Mouse (Mus musculus) ZHBTc4 (cell line): ENCODE results near the gene Defb20.
A peak's percentile ranks its signal among the peaks of the same experiment; 100 is the strongest.

Experiments
- DNase-seq: peaks from one replicate; pipeline ENCODE4 v3.0.0-alpha.2; 2011; ENCODE audit warnings: low read depth, low spot score

Gene Defb20

DNA sequence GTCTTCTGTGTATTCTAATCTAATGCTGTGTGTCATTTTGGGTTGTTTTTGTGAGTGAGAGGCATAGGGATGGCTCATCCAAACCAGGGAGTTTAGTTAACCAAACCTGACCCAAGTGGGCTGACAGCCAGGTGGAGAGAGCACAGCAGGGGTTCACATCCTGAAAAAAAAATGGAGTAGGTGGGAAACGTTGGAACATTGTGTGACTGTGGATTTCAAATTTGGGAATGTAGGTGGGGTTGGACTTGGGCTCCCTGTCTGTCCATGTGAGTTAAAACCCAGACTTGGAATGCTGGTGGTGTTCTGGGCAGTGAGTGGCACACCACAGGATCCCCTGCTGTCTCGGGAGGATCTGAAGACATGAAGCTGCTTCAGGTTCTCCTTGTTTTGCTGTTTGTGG, at the start of gene Defb20:
Defb20 (plus strand) TSS at position 301 of the 400 bp plus-strand sequence.
- DNase-seq: no peak

DNA sequence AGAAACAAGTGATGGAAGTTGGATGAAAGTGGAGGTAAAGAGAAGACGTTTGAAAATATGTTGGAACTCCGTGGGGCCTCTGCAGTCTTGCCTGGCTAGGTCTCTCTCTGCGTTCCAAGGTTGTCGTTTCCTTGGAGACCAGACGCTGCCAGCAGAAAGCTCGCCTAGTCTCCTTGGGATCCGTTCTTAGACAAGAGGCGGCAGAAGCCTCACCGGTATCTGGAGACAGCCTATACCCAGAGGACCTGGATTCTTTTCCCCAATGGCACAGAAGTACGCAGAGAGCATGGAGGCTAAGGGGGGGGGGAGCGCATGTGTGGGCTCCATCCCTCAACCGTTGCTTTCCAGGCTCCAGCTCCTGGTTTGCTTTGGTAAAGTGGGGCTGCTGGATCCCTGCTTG, 49.4 kb upstream of the Defb20 start:
- DNase-seq: peak; percentile 42

DNA sequence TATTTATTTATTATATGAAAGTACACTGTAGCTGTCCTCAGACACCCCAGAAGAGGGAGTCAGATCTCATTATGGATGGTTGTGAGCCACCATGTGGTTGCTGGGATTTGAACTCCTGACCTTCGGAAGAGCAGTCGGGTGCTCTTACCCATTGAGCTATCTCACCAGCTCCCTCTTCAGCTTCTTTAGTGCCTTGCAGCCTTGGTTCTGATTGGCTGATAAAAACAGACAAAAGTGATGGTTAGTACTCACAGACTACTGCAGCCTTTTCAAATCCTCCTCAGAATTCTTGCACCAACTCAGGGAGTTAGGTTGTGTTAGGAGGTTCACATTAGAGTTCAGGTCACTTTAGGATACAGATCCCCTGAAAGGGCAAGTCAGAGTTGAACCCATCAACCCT, 48.4 kb upstream of the Defb20 start:
- peak; percentile 51 for DNase-seq

DNA sequence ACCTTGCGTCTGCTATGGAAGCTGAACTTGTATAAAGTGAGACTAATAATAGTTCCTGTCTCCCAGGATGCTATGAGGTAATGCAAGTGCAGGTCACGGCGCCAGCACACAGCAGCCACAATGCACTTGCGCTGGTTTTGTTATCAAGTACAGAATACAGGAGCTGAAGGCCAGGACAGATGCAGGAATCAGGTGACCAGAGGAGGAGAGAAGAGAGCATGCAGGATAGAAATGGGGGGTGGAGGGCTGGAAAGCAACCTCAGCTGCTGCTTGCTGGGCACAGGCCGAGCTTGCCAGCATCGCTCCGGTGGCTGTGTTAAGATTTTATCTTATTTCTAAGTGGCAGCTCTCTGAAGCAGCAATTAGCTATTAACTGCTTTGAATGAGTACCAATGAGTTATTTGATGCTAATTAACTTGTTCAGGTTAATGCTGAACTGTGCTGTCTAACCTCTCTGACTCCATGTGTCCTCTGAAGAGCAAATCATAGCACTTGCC, 40.4 kb upstream of the Defb20 start:
- no peak for DNase-seq

DNA sequence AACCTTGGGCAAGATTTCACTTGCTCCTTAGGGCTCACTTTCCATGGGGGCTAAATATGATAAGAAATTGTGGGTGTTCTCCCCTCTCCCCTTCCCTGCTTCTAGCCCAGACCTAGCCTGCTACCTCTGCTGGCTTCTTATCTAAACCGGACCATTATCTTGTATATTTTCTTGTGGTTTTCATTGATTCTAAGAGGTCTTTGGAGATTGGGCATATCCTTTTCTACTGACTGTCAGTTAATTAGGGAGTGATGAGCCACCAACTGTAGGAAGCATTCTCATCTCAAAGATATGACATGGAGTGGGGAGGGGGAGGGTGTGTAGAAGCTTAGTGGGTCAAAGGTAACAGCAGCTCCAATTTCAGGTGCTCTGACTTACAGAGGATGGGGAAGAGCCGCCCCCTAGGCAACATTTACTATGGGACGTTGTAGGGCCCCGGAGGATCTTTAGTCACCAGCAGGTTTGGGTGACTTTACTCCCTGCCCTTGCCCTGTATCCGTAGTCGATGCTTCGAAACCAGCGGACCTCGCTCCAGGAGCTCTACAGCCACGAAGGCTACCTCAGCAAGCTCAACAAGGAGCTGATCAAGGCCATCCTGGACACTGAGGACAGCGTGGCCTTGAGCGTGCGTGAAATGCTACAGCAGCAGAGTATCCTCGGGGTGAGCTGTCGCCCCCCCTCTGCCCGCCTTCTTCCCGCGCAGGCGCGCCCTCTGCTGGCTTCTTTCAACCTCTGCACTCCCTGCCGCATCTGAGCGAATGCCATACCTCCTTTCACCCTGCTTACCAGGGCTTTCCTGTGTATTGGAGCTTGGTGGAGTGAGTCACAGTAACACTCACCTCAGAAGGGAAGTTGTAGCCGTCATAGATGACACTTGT, 39.6 kb upstream of the Defb20 start:
- DNase-seq: peak; percentile 85

DNA sequence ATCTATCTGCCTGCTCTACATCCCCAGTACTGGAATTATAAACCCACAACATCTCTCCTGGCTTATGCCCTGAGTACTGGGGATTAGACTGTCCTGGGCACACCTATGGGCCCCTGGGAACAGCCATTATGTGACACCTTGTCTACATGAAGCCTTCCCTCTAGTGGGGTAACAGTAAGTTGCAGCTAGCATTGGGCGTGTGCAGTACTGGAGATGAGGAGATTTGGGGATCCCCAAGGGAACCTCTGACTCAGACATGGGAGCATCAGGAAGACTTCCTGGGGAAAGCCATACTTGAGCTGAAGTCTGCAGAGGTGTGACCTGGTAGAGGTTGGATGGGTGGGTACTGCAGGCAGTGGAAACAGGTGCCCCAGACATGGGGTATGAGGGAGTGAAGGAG, 37.9 kb upstream of the Defb20 start:
- no peak for DNase-seq

DNA sequence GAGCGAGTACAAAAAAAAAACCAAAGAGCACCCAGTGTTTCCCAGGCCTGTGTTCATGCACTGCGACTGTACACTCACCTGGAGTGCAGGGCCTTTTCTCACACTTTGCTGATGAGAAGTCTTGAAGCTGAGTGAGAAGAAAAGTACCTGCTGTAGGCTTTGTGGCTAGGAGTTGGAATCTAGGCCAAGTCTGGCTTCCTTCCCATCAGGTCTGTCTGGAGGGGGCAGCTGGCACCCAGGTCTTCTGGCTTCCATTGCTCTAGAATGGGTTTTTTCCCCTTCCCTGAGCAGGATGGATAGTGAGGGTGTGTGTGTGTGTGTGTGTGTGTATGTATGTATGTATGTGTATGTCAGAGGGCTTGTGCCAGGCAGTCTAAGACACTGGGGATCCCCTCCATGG, 37.0 kb upstream of the Defb20 start:
- DNase-seq: no peak

DNA sequence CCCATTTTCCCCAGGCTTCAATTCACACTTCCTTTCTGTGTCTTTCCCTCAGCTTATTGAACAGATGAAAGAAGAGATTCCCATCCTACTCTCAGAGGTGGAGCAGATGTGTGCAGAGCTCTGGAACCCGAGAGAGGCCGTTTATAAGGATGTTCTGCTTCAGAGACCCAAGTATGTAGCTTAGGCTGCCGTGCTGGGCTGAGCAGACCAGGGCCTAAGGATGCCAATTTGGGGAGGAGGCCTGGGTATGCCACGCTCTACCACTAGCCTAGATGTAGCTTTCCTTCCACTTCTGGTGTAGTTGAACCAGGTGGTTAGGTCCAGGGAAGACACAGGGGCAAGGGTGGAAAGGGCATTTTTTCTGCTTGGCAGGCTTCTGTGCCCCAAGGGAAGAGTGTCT, 34.5 kb upstream of the Defb20 start:
- no peak for DNase-seq

DNA sequence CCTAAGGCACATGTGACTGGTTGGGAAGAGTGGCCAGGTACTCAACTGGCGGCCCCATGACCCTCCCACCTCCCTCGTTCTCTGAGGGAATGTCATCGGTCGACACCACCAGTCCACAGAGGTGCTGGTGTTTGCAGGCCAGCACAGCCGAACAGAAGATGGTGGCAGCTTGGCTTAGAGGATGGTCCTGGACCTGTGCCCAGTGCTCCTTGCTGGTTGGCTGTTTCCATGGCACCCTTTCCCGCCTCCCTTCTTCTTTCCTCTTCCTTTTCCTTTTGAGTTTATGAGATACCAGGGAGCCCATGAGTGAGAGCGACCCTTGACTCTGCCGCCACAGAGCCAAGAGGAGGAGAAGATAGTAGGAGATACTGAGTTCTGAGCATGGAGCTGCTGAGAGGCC, 33.6 kb upstream of the Defb20 start:
- DNase-seq: no peak

DNA sequence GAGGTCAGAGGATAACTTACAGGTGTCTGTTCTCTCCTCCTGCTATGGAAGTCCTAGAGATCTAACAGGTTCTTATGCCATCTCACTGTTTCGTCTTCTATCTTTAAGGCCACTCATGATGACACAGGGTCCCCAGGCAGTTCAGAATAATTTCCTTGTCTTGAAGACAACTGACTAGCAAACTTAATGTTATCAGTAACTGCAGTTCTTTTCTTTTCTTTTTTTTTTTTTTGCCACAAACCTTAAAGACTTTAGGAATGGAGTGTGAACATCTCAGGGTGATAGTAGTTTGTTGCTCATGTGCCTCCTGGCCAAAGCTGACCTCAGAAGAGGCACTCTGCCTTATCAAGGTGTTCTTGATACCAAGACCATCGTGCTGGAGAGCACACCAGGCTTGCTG, 30.2 kb upstream of the Defb20 start:
- DNase-seq: no peak

DNA sequence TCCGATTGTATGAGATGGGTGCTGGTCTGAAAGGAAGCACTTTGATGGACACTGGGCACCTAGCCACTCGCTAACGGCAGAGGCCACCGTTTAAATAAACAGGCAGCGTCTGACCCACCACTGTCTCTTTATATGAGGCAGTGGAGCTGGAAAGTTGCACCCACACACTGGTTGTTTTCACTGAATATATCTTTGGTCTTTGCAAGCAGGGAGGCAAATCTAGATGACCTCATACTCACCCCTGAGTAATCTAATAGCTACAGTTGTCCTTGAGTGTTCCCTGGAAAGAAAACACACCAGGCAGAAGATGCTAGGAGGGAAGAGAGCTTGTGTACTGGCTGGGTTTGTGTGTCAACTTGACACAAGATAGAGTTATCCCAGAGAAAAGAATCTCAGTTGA, 29.4 kb upstream of the Defb20 start:
- no peak for DNase-seq

DNA sequence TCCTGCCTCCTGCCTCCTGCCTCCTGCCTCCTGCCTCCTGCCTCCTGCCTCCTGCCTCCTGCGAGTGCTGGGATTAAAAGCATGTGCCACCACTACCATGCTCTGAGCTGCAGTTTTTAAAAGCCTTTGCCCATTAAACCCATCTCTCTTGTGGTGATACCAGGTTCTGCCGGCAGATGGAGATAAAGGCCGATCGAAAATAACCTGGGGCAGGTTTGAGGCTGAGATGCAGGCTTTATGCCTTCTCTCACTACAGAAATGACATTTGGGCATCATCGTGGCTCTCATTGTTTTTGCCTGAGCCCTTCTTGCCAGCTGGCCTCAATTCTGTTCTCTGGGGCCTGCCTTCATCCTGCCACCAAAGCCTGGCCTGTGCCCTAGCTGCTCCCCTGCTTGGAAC, 26.6 kb upstream of the Defb20 start:
- DNase-seq: peak; percentile 65

DNA sequence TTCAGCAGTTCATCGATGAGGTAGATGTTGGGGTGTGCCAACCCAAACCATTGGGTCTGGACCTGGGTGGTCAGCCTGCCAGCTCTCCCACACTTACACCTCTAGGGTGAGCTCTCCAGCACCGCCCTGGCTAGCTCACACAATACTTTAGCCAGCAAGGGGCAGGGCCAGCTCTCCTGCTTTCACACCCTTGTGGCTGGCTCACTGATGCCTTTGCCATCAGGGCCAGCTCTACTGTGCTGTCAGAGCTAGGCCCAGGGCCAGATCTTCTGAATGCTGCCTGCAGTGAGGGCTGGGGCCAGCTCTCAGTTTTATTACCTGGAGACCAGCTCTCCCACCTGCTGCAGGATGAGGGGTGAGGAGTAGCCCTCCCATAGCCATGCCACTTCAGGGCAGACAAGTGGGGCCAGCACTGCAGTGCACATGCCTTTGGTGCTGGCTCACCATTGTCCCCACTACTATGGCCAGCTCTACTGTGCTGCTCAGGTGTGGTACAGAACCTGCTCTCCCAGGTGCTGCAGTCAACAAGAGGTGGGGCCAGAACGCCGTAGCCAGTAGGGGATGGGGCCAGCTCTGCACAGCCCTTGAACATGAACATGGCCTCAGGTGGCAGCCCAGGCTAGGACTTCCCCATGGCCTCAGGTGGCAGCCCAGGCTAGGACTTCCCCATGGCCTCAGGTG, 24.6 kb upstream of the Defb20 start:
- no peak for DNase-seq

DNA sequence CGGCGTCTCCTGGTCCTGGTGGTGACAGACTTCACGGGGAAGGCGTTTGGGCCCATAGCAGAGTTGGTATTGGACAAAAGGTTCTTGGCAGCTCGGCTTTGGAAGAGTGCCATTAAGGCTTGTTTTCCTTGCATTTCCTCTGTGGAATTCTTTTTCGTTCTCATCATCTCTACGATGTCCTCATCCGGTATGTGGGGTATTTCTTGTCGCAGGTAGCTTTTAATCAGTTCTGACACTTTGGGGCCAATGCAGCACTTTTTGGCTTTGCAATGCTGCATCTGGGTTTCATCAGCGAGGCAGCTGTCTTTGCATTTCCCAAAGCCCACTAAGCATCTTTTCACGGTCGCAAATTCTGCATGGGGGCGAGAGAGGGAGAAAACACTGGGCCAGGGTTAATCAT, 17.6 kb upstream of the Defb20 start:
- DNase-seq: no peak

DNA sequence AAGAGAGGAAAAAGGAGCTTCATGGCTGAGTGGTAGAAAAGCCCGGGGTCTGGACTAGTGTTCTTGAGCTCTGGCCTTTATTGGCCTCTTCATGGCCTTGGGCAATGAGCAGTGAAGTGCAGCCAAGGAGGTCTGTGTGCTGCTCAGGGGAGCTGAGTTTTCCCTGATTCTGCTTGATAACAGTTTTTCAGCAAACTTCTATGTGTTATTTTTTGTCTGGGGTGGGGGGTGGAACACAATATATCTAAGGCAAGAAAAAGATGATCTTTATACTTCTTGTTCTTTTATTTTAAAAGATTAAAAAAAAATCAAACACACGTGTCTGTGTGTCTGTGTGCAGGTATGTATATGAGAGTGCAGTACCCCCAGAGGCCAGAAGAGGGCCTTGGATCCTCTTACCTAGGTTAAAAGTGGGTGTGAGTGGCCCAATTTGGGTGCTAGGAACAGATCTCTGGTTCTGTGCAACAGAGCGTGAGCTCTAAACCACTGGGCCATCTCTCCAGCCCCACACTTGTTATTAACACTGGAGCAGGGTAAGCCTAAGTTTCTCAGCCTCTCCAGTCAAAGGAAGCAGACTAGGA, 12.2 kb upstream of the Defb20 start, which contains the start of gene Defb23:
Defb23 (minus strand) TSS at position 51 of the 581 bp plus-strand sequence.
- DNase-seq: peak; percentile 59

DNA sequence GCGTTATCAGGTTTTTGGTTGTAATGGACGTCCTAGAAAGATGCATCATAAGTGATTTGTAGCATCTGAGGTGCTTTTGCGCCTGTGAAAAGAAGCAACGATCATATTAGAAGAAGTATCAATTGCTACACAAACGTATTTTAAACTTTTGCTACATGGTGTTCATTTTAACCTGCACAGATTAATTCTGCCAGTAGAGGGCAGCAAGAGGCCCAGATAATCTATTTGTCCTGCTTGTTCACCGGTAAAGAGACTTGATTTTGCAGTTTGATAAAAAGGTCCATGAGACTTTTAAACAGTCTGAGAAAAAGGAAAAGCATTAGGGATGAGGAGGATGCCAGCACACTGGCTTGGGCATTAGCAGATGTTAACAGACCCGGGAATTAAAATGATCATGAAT, 5.9 kb upstream of the Defb20 start:
- peak; percentile 65 for DNase-seq

DNA sequence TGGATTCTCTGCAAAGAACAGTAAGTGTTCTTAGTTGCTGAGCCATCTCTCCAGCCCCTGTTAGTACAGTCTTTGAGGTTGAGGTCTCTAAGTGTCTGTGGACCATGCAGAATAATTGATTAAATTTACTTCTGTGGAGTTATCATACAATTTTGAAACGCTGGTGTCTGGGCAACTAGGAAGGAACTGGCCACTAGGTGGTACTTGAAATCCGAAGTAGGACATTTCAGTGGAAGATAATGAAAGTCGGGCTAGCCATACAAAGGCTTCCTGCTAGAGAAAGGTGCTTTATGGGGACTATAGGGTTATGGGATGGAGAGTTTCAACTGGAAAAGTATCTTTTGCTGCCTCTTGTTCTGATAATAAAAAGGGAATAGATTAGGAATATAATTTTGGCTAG, 4.4 kb upstream of the Defb20 start:
- no peak for DNase-seq

DNA sequence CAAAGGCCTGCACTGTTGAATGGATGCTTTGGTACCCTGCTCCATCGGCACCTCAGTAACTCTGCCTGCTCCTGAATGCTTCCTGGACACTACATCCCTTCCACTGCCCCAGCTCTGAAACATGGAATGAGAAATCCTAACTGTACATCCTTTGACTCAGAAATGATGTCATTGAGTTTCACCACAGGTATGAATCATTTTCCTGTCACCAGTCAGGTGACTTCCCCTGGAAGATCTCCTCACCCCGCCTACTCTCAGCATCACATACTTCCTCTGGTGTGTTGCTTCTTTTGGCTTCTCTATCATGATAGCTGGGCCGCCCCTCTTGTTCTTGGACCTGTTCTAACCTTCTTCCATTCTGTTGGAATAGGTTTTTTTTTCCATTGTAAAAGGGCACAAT, 4.0 kb downstream of the Defb20 start:
- DNase-seq: no peak

DNA sequence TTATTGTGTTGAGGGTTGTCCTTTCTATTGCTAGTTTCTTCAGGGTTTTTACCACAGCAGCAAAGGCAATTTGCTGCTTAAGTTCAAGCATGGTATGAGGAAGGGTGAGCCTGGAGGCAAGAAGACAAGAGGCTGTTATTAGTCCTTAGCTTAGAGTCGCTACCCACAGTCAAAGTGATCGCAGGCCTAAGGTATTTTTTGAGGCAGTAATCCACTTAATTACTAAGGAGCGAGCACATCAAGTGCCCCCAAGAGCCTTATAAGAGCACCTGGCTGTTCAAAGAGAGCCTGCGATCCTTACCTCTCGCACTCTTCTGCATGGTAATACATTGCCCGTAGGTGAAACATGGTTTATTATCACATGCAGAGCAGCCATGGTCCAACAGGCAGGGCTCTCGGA, 4.9 kb downstream of the Defb20 start:
- DNase-seq: no peak

DNA sequence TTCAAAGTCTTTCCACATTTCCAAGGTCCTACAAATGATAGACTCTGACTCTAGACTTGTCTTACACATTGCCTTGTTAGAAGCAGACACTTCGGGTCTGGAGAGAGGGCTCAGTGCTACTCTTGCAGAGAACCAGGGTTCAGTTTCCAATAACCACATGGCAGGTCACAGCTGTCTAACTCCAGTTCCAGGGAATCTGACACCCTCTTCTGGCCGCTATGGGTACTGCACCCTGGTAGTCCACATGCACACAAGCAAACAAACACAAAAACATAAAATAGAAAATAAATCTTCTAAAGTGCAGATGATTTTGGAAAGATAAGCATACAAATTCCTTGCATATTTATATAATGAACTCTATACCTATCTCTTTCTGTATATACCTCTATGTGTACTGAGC, 10.2 kb downstream of the Defb20 start:
- peak; percentile 73 for DNase-seq

DNA sequence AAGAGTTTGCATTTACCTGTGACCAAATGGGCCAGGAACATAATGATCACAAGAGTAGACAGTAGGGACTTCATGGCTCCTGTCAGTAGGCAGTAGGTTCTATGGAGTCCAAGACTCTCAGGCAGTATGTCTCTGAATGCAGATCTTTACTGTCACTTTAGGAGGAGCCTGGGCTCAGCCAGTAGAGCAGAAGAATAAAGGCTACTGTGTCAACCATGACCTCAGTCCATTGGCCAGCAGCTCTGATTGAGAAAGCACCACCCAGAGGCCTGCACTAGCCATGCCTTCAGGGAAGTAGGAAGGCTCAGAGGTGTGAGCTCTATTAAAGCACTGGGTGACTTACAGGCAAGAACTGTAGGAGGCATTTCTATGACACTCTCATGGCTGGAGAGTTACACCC, 13.2 kb downstream of the Defb20 start, which contains the start of gene Defb22:
Defb22 (minus strand) TSS at position 101 of the 400 bp plus-strand sequence.
- DNase-seq: no peak

DNA sequence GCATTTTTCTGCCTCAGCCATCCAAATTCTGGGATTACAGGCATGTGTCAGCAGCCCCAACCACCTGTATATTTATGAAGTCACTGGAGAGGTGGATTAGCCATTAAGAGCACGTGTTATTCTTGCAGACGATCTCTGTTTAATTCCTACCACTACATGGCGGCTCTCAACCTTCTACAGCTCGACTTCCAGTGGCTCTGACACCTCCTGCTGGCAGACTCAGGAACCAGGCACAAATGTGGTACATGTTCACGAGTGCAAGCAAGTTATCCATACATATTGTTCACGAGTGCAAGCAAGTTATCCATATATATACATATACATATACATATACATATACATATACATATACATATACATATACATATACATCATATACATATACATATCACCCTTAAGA, 16.3 kb downstream of the Defb20 start:
- DNase-seq: peak; percentile 29
